19 mouse cellular contexts compared by ENCODE assay signal in the genomic region with DNA sequence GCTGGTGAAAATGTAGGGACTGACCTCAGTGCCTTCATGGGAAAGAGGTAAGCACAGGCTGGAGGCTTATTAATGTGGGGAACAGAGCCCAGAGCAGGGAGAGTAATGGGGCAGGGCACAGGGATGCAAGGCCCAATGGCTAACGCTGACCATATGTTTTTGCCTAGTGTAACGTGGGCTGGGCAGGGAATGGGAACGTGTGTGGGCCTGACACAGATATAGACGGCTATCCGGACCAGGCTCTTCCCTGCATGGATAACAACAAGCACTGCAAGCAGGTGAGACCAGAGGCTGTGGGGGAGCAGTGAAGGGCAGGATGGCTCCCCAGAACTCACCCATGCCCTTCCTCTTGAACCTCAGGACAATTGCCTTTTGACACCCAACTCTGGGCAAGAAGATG. TPM values are rescaled to one million over a fixed set of nuclear protein-coding genes. Genes with fewer than 3 reads are reported as not detected.
DNase-seq lines count a peak whose midpoint lies in the region; ATAC-seq and TF ChIP-seq lines count a peak whose summit lies in the region.
"Had no signal": no experiment of that assay in that cellular context is flagged by ENCODE, and none has a peak within 500 bp of the region (broad histone marks: within the 10 kb centered on the region; RNA-seq: fewer than 3 reads in every experiment).

No protein-coding gene starts in this region.

- H3K4me3 ChIP-seq in forebrain, embryonic 11.5 days (ENCODE audit: low read depth, low read length) = no peak overlapping the region
- H3K4me3 ChIP-seq in forebrain, embryonic 14.5 days (ENCODE audit: low read depth, low read length) = no peak overlapping the region
- H3K4me3 ChIP-seq in left cerebral cortex, adult 2 months = no peak overlapping the region
- no peak overlapping the region for H3K4me3 ChIP-seq in neural tube, embryonic 13.5 days
- H3K4me3 ChIP-seq: gastrocnemius, adult 2 months; liver, embryonic 15.5 days; lung, embryonic 15.5 days; megakaryocyte, embryonic 14.5 days had no signal

- H3K4me2 ChIP-seq in forebrain, embryonic 11.5 days (ENCODE audit: low read depth, low read length, severe bottlenecking) = no peak overlapping the region
- H3K4me2 ChIP-seq in forebrain, embryonic 14.5 days (ENCODE audit: low read length) = no peak overlapping the region
- H3K4me2 ChIP-seq in neural tube, embryonic 13.5 days = no peak overlapping the region
- H3K4me2 ChIP-seq: liver, embryonic 15.5 days; lung, embryonic 15.5 days had no signal

- peak overlapping the region; percentile 35 for H3K9ac ChIP-seq in forebrain, embryonic 11.5 days (ENCODE audit: low read length)
- H3K9ac ChIP-seq in forebrain, embryonic 14.5 days (ENCODE audit: low read length) = no peak overlapping the region; the same call in 1 of the 2 replicates
- H3K9ac ChIP-seq in neural tube, embryonic 13.5 days = peak overlapping the region; percentile 32; the same call in 1 of the 2 replicates
- H3K9ac ChIP-seq: liver, embryonic 15.5 days; lung, embryonic 15.5 days had no signal

- H3K9me3 ChIP-seq in forebrain, embryonic 11.5 days (ENCODE audit: control insufficient read depth, low read length) = no peaks in the 10 kb centered on the region
- H3K9me3 ChIP-seq in forebrain, embryonic 14.5 days (replicated peaks; ENCODE audit: control insufficient read depth, low read length) = no peaks in the 10 kb centered on the region
- H3K9me3 ChIP-seq in neural tube, embryonic 13.5 days = no peaks in the 10 kb centered on the region
- H3K9me3 ChIP-seq: liver, embryonic 15.5 days; lung, embryonic 15.5 days; megakaryocyte, embryonic 14.5 days had no signal

- no peaks in the 10 kb centered on the region for H3K27me3 ChIP-seq in forebrain, embryonic 11.5 days (ENCODE audit: control insufficient read depth, insufficient read depth, low read length)
- no peaks in the 10 kb centered on the region for H3K27me3 ChIP-seq in forebrain, embryonic 14.5 days (replicated peaks; ENCODE audit: control insufficient read depth, insufficient read depth, low read length)
- H3K27me3 ChIP-seq in neural tube, embryonic 13.5 days = no peaks in the 10 kb centered on the region
- H3K27me3 ChIP-seq: lung, embryonic 15.5 days had no signal

- peaks cover 29% of the 10 kb centered on the region for H3K4me1 ChIP-seq in forebrain, embryonic 11.5 days (replicated peaks; ENCODE audit: control insufficient read depth, insufficient read depth, low read length)
- H3K4me1 ChIP-seq in forebrain, embryonic 14.5 days (ENCODE audit: control insufficient read depth, insufficient read depth, low read length) = peaks cover 35% of the 10 kb centered on the region
- H3K4me1 ChIP-seq in neural tube, embryonic 13.5 days (replicated peaks) = peaks cover 58% of the 10 kb centered on the region
- H3K4me1 ChIP-seq: liver, embryonic 15.5 days had no signal

- H3K27ac ChIP-seq in forebrain, embryonic 11.5 days (ENCODE audit: low read depth, low read length) = no peak overlapping the region
- no peak overlapping the region for H3K27ac ChIP-seq in forebrain, embryonic 14.5 days (ENCODE audit: low read depth, low read length)
- H3K27ac ChIP-seq in left cerebral cortex, adult 2 months = peak overlapping the region; percentile 57
- no peak overlapping the region for H3K27ac ChIP-seq in neural tube, embryonic 13.5 days (replicated peaks)
- H3K27ac ChIP-seq: gastrocnemius, adult 2 months; liver, embryonic 15.5 days; lung, embryonic 15.5 days; stomach, postnatal 0 days had no signal

- intact Hi-C loops in left cerebral cortex, adult 2 months (cut with DNase I) = no loop called here

- TF ChIP-seq CTCF in left cerebral cortex, adult 2 months (IDR thresholded peaks at IDR 0.05) = no peak

- peaks cover 3% of the 10 kb centered on the region; the same call in 1 of the 2 replicates for H3K36me3 ChIP-seq in forebrain, embryonic 11.5 days (ENCODE audit: control insufficient read depth, insufficient read depth, low read length)
- H3K36me3 ChIP-seq in forebrain, embryonic 14.5 days (ENCODE audit: control insufficient read depth, insufficient read depth, low read length) = peaks cover 42% of the 10 kb centered on the region
- peaks cover 24% of the 10 kb centered on the region for H3K36me3 ChIP-seq in neural tube, embryonic 13.5 days
- H3K36me3 ChIP-seq: liver, embryonic 15.5 days; lung, embryonic 15.5 days had no signal

- DNase-seq in forebrain, embryonic 11.5 days (ENCODE audit: low spot score) = no peak
- no peak for DNase-seq in forebrain, embryonic 14.5 days (ENCODE audit: low spot score)
- DNase-seq in left cerebral cortex, adult 2 months (ENCODE audit: extremely low spot score in 1 of 2, low spot score in 2 of 2) = peak in 1 of 2 experiments; percentile 37
- no peak for DNase-seq in left cerebral cortex, adult 11 months (ENCODE audit: low spot score)
- DNase-seq in neural tube, embryonic 10.5 days (ENCODE audit: extremely low spot score, low spot score) = no peak
- DNase-seq in kidney, postnatal 10 days = no peak
- no peak for DNase-seq in cerebellum, adult 9-10 months
- DNase-seq: adrenal gland, postnatal 14 days; cerebellum, adult 8-10 months; gastrocnemius, adult 2 months; kidney, postnatal 4 days; liver; lung, postnatal 36 days had no signal

- ATAC-seq in forebrain, embryonic 11.5 days (replicated peaks; ENCODE audit: low FRiP score) = no peak
- no peak for ATAC-seq in forebrain, embryonic 14.5 days
- no peak for ATAC-seq in neural tube, embryonic 13.5 days (ENCODE audit: low read depth)
- ATAC-seq: intestine, postnatal 0 days had no signal

- WGBS in forebrain, embryonic 11.5 days = 71% methylated on average over 5 of the region's 5 CpGs
- 62% methylated on average over 5 of the region's 5 CpGs for WGBS in forebrain, embryonic 14.5 days
- WGBS in neural tube, embryonic 13.5 days = 65% methylated on average over 5 of the region's 5 CpGs

RNA-seq across cellular contexts. Expression of a gene that starts 5.7 kb away (rescaled TPM):
- polyA plus RNA-seq in forebrain, embryonic 11.5 days (2014; fragmentation: Nextera tagmentation; extraction: Ambion mirVana) = 194 and 213 TPM in 2 replicates
- polyA plus RNA-seq in forebrain, embryonic 14.5 days (2014; fragmentation: Nextera tagmentation; extraction: Ambion mirVana) = 156 and 182 TPM in 2 replicates
- total RNA-seq in left cerebral cortex, adult 2 months (2021) = 10 to 100 TPM; 96.2 to 99.9 TPM
- 157 and 170 TPM in 2 replicates for polyA plus RNA-seq in neural tube, embryonic 13.5 days (2015; fragmentation: Nextera tagmentation; extraction: Ambion mirVana)

RNA-seq across cellular contexts. Expression of a gene that starts 6.2 kb away (rescaled TPM):
- 63.3 and 69.9 TPM in 2 replicates for polyA plus RNA-seq in forebrain, embryonic 11.5 days (2014; fragmentation: Nextera tagmentation; extraction: Ambion mirVana)
- 49.9 and 57.2 TPM in 2 replicates for polyA plus RNA-seq in forebrain, embryonic 14.5 days (2014; fragmentation: Nextera tagmentation; extraction: Ambion mirVana)
- total RNA-seq in left cerebral cortex, adult 2 months (2021) = 10 to 100 TPM; 21.2 to 21.9 TPM
- 45.6 and 52.8 TPM in 2 replicates for polyA plus RNA-seq in neural tube, embryonic 13.5 days (2015; fragmentation: Nextera tagmentation; extraction: Ambion mirVana)

RNA-seq across cellular contexts. Expression of a gene that starts 7.7 kb away (rescaled TPM):
- polyA plus RNA-seq in forebrain, embryonic 11.5 days (2014; fragmentation: Nextera tagmentation; extraction: Ambion mirVana) = 2.0 and 3.4 TPM in 2 replicates
- 1.2 and 1.9 TPM in 2 replicates for polyA plus RNA-seq in forebrain, embryonic 14.5 days (2014; fragmentation: Nextera tagmentation; extraction: Ambion mirVana)
- total RNA-seq in left cerebral cortex, adult 2 months (2021) = under 1 TPM; 0.29 to 0.33 TPM
- 1.0 and 1.1 TPM in 2 replicates for polyA plus RNA-seq in neural tube, embryonic 13.5 days (2015; fragmentation: Nextera tagmentation; extraction: Ambion mirVana)
- polyA plus RNA-seq: liver, embryonic 15.5 days had no signal

RNA-seq across cellular contexts. Expression of a gene that starts 18.4 kb away (rescaled TPM):
- 32.4 and 37.7 TPM in 2 replicates for polyA plus RNA-seq in forebrain, embryonic 11.5 days (2014; fragmentation: Nextera tagmentation; extraction: Ambion mirVana)
- polyA plus RNA-seq in forebrain, embryonic 14.5 days (2014; fragmentation: Nextera tagmentation; extraction: Ambion mirVana) = 45.6 and 47.9 TPM in 2 replicates
- total RNA-seq in left cerebral cortex, adult 2 months (2021) = 10 to 100 TPM; 64.9 to 66.8 TPM
- polyA plus RNA-seq in neural tube, embryonic 13.5 days (2015; fragmentation: Nextera tagmentation; extraction: Ambion mirVana) = 48.3 and 50.0 TPM in 2 replicates

RNA-seq across cellular contexts. Expression of a gene that starts 24.6 kb away (rescaled TPM):
- polyA plus RNA-seq in forebrain, embryonic 11.5 days (2014; fragmentation: Nextera tagmentation; extraction: Ambion mirVana) = 237 and 252 TPM in 2 replicates
- polyA plus RNA-seq in forebrain, embryonic 14.5 days (2014; fragmentation: Nextera tagmentation; extraction: Ambion mirVana) = 197 and 234 TPM in 2 replicates
- total RNA-seq in left cerebral cortex, adult 2 months (2021) = 10 to 100 TPM; 63.2 to 71.4 TPM
- polyA plus RNA-seq in neural tube, embryonic 13.5 days (2015; fragmentation: Nextera tagmentation; extraction: Ambion mirVana) = 248 and 258 TPM in 2 replicates
